Mouse (Mus musculus) testis, postnatal 14 days (tissue): ENCODE measurements around the gene Dlgap1.

ENCODE experiments used
- DNase-seq: peaks from one replicate; pipeline ENCODE4 v3.0.0; 2021; ENCODE audit warnings: low spot score

The Dlgap1 gene

DNA sequence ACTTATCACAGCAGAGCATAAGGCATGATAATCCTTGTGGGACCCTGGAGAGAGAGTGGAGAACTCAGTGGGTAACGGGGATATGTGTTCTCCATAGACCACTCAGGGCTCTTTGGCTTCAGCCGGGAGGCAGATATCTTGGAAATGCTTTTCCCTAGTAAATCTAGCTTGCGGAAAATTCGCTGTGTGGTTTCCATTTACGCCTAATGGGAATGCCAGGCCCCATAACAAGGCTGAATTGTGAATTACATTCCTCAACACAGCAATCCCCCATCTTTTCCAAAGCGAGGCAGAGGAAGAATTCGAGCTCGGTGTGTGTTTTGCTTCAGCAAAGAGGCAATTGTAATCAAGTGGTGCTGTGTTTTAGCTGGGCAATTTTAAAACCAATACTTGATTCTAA is 372.4 kb downstream of the Dlgap1 start:
- no peak for DNase-seq

DNA sequence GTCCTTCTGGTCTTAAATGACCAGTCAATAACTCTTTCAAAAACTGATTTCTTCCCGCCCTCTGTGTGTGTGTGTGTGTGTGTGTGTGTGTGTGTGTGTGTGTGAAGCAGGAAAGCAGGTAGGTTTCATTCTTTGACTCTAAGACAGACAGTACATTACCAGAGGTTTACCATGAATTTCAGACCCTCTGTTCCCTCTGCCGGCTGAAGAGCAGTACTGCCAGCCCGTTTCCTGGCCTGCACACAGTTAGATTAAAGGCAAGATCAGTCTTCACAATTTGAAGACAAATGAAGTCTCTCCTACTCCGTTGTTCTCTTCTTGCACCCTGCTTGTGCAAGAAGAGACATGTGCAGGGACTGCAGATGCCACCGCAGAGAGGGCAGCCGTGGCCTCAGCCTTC is 373.0 kb downstream of the Dlgap1 start:
- no peak for DNase-seq

DNA sequence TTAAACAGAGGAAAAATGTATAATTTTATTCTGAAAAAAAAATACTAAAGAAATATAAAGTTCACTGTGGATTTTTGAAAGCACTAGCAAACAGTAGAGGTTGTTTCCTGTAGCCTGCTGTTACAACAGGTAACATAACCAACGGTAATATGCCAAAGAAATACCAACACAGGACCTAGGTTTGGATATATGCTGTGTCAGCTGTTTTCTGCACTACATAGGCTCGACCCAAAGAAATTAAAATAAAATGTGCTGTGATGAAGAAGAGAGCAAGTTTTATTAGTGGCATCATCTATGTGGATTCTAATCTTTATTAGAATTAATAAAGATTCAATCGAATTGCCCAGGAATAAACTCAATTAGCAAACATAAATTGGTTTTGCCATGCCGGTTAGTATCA is 378.5 kb downstream of the Dlgap1 start:
- no peak for DNase-seq

DNA sequence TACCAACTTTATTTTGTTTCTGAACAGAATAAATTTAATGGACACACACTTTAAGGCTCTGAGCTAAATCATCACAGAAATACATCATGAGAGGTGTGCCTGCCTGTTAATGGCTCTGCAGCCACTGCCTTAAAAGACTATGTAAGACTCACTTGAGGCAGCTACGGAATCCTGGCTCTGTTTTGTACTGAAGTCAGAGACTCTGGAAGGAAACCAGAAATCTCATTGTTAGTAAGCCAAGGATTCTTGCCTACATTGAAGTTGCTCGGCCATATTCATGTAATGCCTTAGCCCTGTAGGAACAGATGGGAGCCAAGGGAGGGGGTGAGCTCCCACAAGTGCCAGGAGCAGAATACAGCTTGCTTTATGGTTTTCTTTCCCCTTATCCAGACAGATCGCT is 394.7 kb downstream of the Dlgap1 start:
- DNase-seq, result no peak

DNA sequence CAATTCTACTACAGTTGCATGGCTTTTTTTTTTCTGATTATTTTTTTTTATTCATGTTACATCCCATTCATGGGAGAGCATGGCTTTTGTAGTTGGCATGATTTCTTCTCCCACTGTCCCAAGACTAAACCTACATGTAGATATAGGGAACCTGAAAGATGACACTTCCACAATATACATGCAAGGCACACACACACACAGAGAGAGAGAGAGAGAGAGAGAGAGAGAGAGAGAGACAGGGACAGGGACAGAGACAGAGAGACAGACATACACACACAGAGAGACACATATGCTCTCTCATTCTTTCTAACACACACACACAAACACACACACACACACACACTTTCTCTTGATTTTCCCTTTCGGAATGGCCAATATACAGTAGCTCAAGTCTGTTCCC is 395.1 kb downstream of the Dlgap1 start:
- no peak for DNase-seq

DNA sequence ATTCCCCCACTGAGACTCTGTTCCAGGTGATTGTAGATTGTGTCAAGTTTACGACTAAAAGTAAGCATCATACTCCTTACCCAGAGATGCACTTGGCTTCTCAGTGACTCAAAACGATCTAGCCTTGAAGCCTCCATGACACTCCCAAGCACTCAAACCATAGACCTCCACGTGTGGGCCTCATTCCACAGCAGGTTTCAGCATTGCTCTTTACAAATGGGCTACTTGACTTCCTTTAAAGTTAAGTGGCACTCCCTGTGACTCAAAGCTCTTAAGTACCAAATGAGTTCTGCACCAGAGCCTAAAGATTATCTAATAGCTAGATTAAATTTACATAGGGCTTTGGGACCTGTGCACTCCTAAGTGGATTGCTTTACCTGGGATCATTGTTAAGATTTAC is 400.3 kb downstream of the Dlgap1 start:
- DNase-seq, result no peak

DNA sequence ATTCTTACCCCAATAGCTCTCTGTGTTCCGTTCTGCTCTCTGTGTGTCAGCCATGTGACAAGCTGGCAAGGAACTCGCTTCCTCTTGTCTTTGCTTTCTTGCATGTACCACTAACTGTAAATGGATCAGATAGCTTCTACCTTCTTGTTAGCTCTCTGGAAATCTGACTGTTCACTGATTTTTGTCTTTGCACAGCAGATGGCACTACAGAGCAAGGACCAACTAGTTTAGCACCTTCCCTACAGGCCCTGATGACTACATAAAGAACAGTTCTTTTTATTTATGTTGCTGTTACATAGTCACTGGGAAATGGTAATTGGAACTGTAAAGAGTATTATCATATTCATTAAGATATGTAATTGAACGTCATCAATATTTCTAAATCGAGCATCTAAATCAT is 408.1 kb downstream of the Dlgap1 start:
- no peak for DNase-seq

DNA sequence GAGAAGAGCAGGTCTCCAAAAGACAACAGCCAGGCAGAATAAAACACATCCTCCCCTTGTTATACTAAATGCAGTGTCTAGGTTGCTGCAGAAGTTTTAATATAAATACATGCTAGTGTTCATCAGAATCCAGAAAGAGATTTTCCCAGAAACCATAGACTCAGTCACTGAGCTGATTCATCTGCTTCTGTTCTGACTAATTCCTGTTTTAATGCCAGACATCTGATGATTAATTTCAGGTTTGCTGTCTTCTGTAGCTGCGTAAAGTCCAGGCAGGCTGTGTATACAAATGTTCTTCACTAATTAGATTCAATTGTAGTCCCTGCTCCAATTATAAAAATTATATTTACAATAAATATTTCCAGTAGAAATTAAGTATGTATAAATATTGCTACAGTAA is 419.6 kb downstream of the Dlgap1 start:
- DNase-seq, result no peak

DNA sequence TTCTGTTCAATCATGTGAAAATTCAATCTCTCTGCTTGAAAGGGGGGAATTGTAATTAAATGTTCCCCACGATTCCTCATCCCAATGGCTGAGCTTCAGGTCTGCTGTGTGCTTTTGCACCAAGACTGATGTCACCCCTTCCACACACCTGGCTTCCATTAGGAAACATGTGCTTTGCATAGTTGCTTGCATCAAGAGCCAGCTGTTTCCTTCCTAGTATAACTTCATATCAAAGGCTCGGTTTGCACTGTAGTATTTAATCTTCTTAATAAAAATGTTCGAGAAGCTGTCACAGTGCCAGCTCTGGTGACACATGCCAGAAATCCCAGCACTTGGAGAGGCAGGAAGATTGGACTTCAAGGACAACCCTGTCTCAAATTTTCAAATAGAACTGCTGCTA is 428.3 kb downstream of the Dlgap1 start:
- DNase-seq, result peak; percentile 12

DNA sequence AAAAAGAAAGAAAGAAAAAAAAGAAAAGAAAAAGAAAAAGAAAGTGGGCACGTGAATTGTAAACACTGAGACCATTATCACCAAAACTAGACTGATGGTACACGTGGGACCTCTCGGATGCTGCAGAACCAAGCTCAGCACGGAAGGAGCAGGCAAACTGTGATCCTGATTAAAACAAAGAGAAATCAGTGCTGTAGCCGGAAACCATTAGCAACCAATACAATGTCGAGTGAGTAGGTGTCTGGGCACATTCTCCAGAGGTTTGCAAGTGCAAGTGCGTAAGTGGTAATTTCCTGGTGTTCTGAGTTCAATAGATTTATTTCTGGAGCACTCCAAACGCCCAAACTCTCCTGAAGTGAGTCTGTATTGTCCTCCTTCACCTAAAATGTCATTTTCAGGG is 428.8 kb downstream of the Dlgap1 start:
- DNase-seq, result no peak

DNA sequence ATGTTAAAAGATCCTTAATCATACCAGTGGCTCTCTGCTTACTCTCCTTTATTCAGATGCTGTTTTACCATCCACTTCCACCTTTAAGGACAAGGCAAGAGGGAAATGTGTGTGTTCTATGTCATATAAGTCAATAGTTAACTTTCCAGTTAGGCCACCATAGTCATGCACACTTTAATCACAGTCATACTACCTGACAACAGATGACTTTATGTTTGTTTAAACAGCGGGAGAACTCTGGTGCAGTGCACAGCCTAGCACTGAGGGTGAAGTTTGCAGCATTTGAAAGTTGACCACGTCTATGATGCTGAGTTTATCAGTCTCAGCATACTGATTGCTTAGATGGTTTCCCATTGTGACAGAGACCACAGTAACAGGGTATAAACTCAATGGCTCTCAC is 433.0 kb downstream of the Dlgap1 start:
- DNase-seq, result no peak

DNA sequence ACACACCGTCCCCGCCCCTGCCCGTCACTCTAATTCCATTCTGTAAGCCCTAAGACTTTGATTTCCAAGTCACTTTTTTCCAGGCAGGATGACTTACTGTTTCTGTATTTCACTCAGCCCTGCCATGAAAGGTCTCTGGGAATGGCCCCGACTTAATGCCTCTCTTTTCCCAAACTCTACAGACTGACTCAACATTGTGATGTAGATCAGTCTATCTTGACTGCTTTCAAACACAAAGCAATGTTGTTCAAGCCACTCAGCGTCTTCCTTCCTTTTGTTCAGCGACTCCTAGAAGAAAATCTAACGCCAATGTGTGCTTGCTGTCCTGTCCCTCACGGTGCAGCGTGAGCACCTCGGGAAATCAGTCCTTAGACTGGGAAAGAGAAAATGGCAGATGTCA is 434.9 kb downstream of the Dlgap1 start:
- no peak for DNase-seq

DNA sequence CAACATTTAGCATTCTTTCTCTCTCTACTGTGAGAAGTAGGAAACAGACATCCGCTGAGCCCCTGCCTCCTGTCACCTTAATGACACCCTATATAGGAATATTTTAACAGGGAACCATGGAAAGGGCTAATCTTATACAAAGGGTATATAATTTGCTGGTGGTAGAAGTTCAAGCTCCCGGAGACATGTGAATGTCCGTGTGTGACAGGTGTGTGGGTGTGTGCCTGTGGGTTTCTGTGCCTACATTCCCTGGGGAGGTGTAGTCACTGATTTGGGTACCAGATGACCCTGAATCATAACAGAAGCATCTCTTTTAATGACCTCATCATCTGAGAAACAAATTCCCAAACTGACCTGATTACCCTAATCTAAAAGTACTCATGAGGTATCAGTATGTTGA is 445.3 kb downstream of the Dlgap1 start:
- DNase-seq, result no peak

DNA sequence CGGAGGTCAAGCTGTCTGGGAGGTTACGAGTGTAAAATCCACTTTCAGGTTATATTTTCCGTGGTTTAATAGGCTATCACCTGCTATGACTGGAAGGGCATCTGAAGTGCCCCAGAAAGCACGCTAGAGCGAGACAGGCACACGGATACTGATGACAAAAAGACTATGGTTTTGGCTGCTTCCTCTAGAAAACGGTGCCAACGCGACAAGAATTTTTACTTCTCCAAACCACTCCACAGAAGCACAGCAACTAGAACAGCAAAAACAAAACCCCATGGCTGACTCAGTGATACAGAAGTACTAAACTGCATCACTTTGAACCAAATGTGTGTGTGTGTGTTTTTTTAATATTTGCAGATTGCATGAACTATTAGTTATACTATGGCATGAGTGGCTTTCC is 459.0 kb downstream of the Dlgap1 start:
- DNase-seq, result no peak

DNA sequence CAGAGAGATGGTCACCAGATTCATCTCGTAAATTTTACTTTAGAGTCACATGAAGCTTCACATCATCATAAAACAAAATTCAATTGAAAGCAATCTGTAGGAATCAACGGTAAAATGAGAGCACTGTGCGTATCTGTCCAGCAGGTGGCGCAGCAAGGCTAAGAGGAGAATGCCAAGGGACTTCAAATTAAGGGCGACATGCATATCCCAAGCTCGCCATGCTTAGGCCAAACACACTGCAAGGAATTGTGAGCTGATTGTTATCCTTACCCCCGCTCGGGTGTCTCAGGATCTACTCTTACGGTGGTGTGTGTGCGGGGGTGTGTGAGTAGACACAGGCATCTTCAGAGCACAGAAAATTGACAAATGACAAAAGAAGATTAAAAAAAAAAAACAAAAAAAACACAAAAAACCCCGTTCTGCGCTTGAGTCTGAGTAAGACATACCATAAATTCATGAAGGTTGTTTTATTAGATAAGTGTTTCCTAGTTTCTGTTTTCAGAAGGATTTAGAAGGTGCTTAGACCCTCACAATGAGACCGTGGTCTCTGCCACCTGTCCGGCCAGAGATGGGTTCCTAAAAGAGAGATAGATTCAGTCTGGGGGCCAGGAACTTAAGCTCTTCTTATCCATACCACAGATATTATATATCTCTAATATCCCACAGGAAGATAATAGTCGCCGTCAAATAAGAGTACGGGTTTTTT is 461.0 kb downstream of the Dlgap1 start:
- peak; percentile 54 for DNase-seq

DNA sequence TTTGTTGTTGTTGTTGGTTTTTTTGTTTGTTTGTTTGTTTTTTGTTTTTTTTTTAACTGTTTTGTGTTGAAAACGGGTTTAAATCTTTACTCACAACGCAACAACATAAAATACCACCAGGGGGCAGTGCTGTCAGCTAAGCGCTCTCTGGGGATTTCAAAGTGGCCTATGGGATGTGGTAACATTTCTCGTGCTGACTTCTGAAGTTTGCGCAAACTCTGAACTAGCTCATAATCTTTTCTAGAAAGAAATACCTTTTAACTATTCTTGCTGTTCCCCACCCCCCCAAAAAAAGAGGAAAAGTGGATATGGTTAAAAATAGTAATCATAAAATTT is 461.5 kb downstream of the Dlgap1 start:
- DNase-seq, result peak; percentile 21

DNA sequence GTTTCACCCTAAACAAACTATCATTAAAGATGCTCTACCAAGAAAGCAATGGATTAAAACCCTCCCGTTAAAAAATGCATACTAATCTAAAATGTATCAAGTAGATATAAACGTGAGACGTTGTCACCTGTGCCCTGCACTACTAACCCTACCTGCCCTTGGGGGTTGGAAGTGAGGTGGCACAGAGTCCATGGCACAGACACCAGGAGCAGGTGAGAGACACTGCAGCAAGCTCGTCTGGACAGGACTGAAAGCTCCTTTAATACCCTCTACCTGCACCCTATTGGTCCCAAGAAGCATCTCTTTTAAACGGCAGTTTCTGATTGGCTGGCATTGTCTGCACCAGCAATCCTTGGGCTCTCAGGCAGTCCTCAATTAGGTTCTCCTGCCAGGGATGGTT is 464.0 kb downstream of the Dlgap1 start:
- DNase-seq, result no peak

DNA sequence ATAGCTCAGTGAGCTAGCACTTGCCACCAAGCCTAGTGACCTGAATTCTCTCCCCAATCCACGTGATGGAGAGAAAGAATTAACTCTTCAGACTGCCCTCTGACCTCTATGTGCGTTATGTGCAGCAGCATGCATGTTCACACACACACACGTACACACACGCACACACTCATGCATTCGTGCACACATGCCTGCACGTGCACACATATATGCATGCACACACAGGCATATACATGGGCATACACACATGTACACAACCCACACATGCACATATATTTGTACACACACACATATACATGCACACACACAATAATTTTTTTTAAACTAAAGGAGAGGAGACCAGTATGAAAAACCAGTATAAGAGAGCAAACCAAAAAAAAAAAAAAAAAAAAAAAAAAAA is 465.7 kb downstream of the Dlgap1 start:
- no peak for DNase-seq

DNA sequence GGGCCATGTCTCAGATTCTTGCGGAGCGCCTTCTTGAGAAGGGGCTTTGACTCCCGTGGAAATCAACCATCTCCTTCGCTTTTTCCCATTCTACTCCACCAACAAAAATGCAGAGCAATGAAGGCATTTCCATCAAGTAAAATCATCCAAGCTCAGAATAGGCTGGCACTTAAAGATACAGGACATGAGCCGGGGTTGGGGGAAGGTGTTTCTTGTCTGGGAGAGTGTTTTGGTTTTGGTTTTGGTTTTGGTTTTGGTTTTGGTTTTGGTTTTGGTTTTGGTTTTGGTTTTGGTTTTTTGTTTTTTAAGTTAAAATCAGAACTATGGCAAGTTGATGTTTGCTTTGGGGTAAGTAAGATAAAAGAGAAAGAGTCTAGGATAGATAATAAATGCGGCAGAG is 466.7 kb downstream of the Dlgap1 start:
- DNase-seq, result no peak

DNA sequence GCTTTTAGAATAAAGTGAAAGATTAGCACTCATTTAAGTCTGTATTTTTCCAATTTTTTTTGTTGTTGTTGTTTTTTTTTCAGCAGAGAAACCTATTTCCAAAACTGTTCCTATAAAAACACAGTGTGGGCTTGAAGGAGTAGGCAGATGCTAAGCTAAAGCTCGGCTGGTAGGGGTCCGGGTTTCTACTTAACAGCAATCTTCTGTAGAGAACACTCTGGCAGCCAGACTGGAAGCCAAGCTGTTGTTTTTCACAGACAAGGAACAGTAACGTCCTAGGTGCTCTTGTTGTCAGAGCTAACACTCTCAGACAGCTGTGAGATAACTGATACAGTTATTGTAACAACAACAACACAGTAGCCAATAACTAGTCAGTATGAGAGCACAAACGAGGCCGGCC is 468.4 kb downstream of the Dlgap1 start:
- DNase-seq, result no peak

DNA sequence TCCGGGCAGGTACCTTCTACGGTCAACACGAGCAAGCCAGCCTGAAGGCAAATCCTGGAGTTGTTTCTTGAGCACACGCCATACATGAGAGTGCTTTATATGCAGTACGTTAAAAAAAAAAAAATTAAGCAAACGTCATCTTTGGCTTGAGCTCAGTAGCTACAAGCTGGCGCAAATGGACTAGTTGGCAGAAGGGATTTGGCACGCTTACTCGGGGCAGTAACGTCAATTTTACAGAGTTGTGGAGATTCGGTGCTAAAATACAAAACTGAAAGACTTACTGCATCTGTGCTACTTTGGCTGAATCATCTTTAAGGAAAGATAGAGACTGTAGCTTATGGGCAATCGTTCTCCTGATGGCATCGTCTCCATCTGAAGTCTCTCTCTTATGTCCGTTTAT is 474.1 kb downstream of the Dlgap1 start:
- DNase-seq, result no peak

DNA sequence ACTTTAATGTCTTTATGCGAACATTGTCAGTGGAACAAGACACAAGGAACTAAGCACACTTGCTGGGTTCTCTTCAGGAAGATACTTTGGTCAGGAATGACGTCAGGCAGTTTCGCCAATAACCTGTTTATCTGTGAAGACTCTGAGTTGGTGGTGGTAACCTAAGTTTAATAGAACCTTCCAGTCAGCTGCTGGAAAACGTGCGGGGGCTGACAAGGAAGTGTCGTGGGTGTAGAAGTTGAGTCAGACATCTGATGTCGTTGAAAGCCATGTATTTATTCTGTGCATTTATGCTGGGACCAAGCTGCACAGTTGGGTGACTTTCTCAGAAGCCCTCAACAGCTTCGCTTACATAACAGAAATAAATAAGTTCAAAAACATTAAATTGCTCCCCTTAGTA is 477.6 kb downstream of the Dlgap1 start:
- DNase-seq, result no peak

DNA sequence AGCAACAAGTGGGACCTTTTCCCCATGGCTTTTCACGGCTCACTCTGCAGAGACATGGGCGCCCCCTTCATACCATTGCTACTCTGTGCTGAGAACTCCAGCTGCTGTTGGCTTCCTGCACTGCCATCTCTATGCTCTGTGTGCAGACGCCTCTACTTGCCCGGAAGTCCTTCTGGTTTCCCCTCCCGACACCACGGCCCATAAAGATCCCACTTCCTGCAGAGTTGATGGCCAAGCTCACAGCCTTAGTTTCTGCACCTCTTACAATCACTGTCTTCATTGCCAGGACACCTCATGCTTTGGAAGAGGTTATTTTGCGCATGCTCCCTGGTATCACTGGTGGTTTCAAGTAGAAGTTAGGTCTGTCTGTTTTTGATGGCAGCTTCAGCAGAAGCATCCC is 486.2 kb downstream of the Dlgap1 start:
- DNase-seq, result no peak

DNA sequence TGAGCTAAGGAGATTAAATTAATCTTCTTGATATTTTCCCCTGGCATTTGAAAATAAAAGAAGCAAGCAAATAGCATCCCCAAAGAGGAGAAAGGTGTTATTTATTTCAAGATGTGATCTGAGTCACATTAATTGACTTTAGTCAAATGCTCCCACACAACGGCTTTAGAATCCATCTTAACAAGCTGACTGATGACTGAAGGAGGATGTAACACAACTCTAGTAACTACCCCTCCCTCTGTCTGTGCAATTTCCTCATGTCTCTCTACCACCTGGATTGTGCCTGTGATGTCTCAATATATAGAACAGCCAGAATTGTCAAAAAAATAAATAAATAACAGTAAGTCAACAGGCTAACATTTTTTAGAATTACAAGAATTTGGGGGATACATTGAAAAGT is 488.2 kb downstream of the Dlgap1 start:
- no peak for DNase-seq

DNA sequence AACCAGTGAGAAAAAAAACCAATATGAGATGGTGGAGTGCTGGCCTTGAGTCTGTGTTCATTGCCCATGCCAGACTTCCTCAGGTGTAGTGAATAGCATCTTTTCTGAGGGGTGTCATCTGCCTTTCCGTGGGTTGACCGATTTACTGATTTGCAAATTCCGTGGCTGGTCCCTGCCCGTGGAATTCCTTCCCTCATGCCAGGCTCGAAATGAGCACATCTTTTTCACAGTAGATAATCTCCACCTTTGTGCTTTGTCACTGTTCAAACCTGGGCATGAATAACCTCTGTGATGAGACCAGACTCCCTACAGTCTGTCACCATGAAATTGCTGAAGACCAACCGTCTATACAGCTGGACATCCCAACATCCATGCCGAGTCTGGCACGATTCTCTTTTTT is 493.4 kb downstream of the Dlgap1 start:
- DNase-seq, result no peak
